Mouse (Mus musculus) liver, embryonic 15.5 days (tissue): ENCODE measurements around the gene Rnd1. TPM values are rescaled to one million over a fixed set of nuclear protein-coding genes. Genes with fewer than 3 reads are reported as not detected.

Source experiments
- ATAC-seq: fragments of 200-750 bp; cut with Nextera tagmentation; 2 replicates; pipeline ENCODE4 v1.8.0; 2017; ENCODE audit warnings: moderate number of reproducible peaks, mild to moderate bottlenecking, moderate library complexity; ENCODE audit not compliant: insufficient read depth
- H3K27ac ChIP-seq: fragments of 300-500 bp; sonication (generic); replicated peaks from 2 replicates; pipeline ENCODE4 v1.5.1; 2015; ENCODE audit warnings: mild to moderate bottlenecking, inconsistent platforms
- H3K27me3 ChIP-seq: fragments of 300-500 bp; sonication (generic); 2 replicates; pipeline ENCODE4 v1.6.1; 2015; ENCODE audit warnings: mild to moderate bottlenecking, inconsistent platforms
- H3K36me3 ChIP-seq: fragments of 300-500 bp; sonication (generic); replicated peaks from 2 replicates; pipeline ENCODE4 v1.6.1; 2015; ENCODE audit warnings: moderate library complexity, mild to moderate bottlenecking, inconsistent platforms
- H3K4me1 ChIP-seq: fragments of 300-500 bp; sonication (generic); replicated peaks from 2 replicates; pipeline ENCODE4 v1.6.1; 2015; ENCODE audit warnings: inconsistent platforms
- H3K4me2 ChIP-seq: fragments of 300-500 bp; sonication (generic); 2 replicates; pipeline ENCODE4 v1.6.1; 2015; ENCODE audit warnings: moderate library complexity, mild to moderate bottlenecking, inconsistent platforms
- H3K4me3 ChIP-seq: fragments of 300-500 bp; sonication (generic); replicated peaks from 2 replicates; pipeline ENCODE4 v1.5.1; 2015; ENCODE audit warnings: mild to moderate bottlenecking, inconsistent platforms
- H3K9ac ChIP-seq: fragments of 300-500 bp; sonication (generic); 2 replicates; pipeline ENCODE4 v1.6.1; 2015; ENCODE audit warnings: moderate library complexity, mild to moderate bottlenecking, inconsistent platforms
- H3K9me3 ChIP-seq: fragments of 300-500 bp; sonication (generic); replicated peaks from 2 replicates; pipeline ENCODE4 v1.6.1; 2016; ENCODE audit warnings: inconsistent platforms
- WGBS: fragments of 180-500 bp; shearing (Covaris S2); methylation state at CpG from one replicate; pipeline ENCODE4 v1.1.7; 2015; ENCODE audit warnings: mixed read lengths; ENCODE audit not compliant: insufficient replicate concordance; 5-methylcytosine and 5-hydroxymethylcytosine counted together
- polyA plus RNA-seq: library from polyadenylated mRNA; unstranded; fragments of >200 nt; fragmentation: Nextera tagmentation; extraction: Ambion mirVana; gene quantifications from 2 replicates; pipeline ENCODE4 v1.2.1, GENCODE M21; 2015

Rnd1 gene
- 0.84 and 0.89 TPM in 2 replicates for polyA plus RNA-seq

DNA sequence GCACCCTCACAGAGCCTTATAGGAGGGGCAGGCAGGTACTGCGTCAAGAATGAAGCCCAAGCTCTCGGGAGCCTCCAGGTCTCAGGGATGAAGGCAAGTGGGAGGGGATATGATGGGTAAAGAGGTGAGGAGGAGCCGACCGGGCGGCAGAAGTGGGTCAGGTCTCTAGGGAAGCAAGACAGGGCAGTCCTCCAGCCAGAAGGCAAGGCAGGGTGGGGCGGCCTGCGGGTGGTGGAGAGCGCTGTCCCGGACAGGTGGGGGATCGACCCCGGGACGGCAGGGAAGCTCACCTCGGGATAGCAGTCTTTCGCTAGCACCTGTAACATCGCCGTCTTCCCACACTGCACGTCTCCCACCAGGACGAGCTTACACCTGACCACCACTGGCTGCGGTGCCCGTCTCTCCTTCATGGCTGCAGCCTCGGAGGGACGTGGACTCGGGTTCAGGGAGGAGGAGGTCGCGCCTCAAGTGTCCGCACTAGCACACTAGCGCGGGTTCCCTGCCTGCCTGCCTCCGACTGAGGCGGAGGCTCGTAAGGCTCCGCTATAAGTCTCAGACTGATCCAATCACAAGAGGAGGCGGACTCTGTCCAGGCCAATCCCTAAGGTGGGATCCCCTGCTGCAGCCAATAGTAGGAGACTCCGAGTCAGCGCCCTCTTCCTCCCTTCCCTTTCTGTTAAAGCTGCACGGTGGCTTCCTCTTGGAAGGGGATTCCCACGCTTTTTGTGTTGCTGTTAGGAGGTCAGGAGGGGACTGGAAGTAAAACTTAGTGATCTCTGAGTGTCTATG is at the start of gene Rnd1:
Gene Rnd1 (minus strand): TSS at position 522 of the 789 bp plus-strand sequence.
- H3K9me3 ChIP-seq, result no peaks in the 10 kb centered on the region

DNA sequence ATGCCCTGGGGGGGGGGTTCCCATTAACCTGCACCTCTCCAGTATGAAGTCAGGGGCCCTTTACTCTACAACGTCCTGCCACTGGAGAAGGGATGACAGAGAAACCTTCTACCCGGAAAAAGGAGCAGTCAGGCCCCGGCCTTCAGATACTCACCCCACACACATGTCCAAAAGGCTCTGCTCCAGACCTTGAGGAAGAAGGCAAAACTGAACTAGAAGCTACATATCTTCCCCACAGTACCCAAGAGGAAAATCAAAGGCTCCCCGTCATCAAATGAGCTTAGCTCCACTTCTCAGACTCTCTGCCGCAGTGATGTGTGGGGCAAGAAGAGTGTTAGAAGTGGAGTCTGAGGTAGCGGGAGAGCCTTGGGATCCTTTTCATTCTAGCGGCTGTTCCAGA is 49.5 kb upstream of the Rnd1 start:
- no peak for ATAC-seq
- Histone ChIP-seq H3K9me3 (no peaks in the 10 kb centered on the region), H3K4me2 (peak overlapping the region; percentile 83), H3K27me3 (peaks cover 62% of the 10 kb centered on the region), H3K27ac (no peak overlapping the region), H3K4me1 (peaks cover 35% of the 10 kb centered on the region), H3K9ac (0 out of 2 replicates have a peak overlapping the region, but pooled peaks have one; percentile 54), H3K36me3 (no peaks in the 10 kb centered on the region), H3K4me3 (peak overlapping the region; percentile 60)
- WGBS, result 44% methylated on average over 7 of the region's 7 CpGs

More for the DNA sequence above, at the start of gene Rnd1:
- peak within 1 kb of the TSS; percentile 68 for H3K4me2 ChIP-seq
- ATAC-seq, result peak; percentile 88
- peaks cover 16% of the 10 kb centered on the region for H3K4me1 ChIP-seq
- peak within 1 kb of the TSS; percentile 44 for H3K4me3 ChIP-seq
- peak within 1 kb of the TSS; percentile 15; the same call in 1 of the 2 replicates for H3K9ac ChIP-seq
- H3K27me3 ChIP-seq, result peaks cover 75% of the 10 kb centered on the region
- H3K36me3 ChIP-seq, result no peaks in the 10 kb centered on the region
- under 1% methylated on average over 37 of the region's 37 CpGs for WGBS
- H3K27ac ChIP-seq, result no peak within 1 kb of the TSS

DNA sequence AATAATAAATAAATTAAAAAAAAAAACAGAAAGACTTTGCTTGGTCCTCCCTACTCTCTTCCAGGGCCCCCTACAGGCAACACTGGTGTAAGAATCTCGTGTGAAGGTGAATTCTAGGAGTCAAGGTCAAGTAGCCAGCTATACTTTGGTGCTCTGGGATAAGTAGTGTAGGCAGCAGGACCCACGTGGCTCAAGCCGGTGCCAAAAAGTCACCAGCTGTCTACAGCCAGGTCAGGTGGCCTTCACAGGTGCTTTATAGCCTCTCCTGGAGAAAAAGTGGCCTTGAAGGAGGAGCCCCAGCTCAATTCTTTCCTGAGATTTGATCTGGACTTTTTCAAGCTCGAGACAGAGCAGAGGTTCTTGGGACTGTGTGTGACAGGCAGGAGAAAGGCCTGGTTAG is 48.8 kb upstream of the Rnd1 start:
- peaks cover 35% of the 10 kb centered on the region for H3K4me1 ChIP-seq
- WGBS, result 63% methylated on average over 4 of the region's 4 CpGs
- peaks cover 62% of the 10 kb centered on the region for H3K27me3 ChIP-seq
- no peak overlapping the region for H3K27ac ChIP-seq
- no peak for ATAC-seq
- H3K9ac ChIP-seq, result no peak overlapping the region
- no peak overlapping the region for H3K4me3 ChIP-seq
- H3K36me3 ChIP-seq, result no peaks in the 10 kb centered on the region
- peak overlapping the region; percentile 83 for H3K4me2 ChIP-seq
- no peaks in the 10 kb centered on the region for H3K9me3 ChIP-seq

DNA sequence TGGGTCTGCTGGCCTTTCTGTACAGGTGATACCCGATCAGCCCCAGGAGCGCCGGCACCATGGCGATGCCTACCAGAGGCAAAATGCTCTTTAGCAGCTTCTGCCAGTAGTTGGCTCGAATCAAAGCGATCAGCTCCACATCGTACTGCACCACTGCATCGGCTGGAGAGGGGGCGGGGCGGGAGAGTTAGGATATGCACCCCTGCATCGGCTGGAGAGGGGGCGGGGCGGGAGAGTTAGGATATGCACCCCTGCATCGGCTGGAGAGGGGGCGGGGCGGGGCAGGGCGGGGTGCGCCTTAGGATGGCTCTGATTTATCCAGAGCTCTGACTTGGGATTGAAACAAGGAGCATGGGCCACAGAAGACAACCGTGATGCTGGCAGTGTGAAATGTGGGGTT is 47.2 kb upstream of the Rnd1 start:
- no peaks in the 10 kb centered on the region for H3K36me3 ChIP-seq
- ATAC-seq, result no peak
- H3K27me3 ChIP-seq, result peaks cover 54% of the 10 kb centered on the region
- 47% methylated on average over 19 of the region's 19 CpGs for WGBS
- H3K9ac ChIP-seq, result no peak overlapping the region
- H3K9me3 ChIP-seq, result no peaks in the 10 kb centered on the region
- peaks cover 33% of the 10 kb centered on the region for H3K4me1 ChIP-seq
- H3K4me3 ChIP-seq, result no peak overlapping the region
- no peak overlapping the region for H3K27ac ChIP-seq
- H3K4me2 ChIP-seq, result no peak overlapping the region

DNA sequence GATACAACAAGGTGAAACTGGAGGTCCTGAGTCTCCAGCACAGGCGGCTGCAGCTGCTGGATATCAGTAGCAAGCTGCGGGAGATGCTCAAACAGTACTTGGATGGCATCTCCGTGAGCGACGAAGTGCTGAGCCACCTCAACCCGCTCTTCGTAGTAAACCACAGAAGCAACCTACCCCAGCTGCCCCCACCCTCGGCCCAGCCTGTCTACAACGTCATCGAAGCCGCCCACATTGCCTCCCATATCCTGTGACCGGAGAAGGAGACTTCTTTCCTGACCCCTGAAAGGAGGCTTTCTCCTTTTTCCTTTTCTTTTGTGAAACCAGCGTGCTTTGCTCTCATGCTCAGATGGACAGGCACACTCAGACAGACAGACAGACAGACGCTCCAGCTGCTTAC is 45.6 kb upstream of the Rnd1 start:
- no peaks in the 10 kb centered on the region for H3K36me3 ChIP-seq
- H3K4me3 ChIP-seq, result no peak overlapping the region
- no peaks in the 10 kb centered on the region for H3K9me3 ChIP-seq
- peaks cover 38% of the 10 kb centered on the region for H3K27me3 ChIP-seq
- peaks cover 22% of the 10 kb centered on the region for H3K4me1 ChIP-seq
- H3K4me2 ChIP-seq, result no peak overlapping the region; the same call in 1 of the 2 replicates
- no peak overlapping the region for H3K9ac ChIP-seq
- no peak for ATAC-seq
- H3K27ac ChIP-seq, result no peak overlapping the region
- WGBS, result 26% methylated on average over 14 of the region's 14 CpGs

DNA sequence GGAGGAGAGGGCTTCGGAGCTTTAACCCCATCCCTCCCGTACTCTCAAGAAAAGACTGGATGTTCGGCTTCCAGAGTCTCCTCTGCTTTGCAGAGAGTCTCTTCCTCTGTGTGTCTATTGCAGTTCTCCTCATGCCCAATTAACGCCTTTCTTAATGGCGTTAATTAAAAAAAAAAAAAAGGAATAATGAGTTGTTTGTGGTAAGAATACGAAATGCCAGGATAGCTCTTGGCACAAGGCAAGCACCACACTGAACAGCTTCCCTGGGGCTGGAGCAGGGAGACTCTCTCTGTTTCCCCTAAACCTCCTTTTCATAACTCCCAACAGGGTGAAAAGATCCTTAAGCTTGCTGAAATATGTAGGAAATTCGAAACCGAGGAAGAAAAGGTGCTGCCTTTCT is 44.9 kb upstream of the Rnd1 start:
- WGBS, result 66% methylated on average over 8 of the region's 8 CpGs
- Histone ChIP-seq H3K9me3 (no peaks in the 10 kb centered on the region), H3K27ac (no peak overlapping the region), H3K4me3 (no peak overlapping the region), H3K4me2 (no peak overlapping the region), H3K4me1 (peaks cover 15% of the 10 kb centered on the region), H3K36me3 (no peaks in the 10 kb centered on the region), H3K9ac (no peak overlapping the region), H3K27me3 (peaks cover 37% of the 10 kb centered on the region)
- no peak for ATAC-seq

DNA sequence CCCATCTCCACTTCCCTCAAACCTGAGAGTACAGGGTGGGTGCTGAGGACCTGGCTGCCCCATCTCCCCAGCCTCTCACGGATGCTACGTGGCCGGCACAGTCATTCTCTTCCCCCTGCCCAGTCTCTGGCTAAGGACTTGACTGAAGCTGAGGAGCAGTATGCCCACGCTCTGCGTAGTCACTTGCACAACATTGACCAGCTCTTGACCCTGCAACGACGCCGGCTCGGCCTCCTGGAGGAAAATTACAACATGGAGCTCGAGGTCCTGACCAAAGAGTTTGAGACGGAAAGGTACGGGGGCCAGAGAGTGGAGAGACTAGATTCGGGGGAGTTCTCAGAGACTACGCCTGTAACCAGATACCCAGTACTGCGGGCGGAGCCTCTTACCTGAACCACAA is 40.0 kb upstream of the Rnd1 start:
- Histone ChIP-seq H3K27me3 (peaks cover 7% of the 10 kb centered on the region; the same call in 1 of the 2 replicates), H3K9ac (no peak overlapping the region), H3K36me3 (no peaks in the 10 kb centered on the region), H3K27ac (no peak overlapping the region), H3K4me2 (no peak overlapping the region), H3K4me3 (no peak overlapping the region), H3K9me3 (no peaks in the 10 kb centered on the region), H3K4me1 (no peaks in the 10 kb centered on the region)
- 53% methylated on average over 16 of the region's 16 CpGs for WGBS
- no peak for ATAC-seq

DNA sequence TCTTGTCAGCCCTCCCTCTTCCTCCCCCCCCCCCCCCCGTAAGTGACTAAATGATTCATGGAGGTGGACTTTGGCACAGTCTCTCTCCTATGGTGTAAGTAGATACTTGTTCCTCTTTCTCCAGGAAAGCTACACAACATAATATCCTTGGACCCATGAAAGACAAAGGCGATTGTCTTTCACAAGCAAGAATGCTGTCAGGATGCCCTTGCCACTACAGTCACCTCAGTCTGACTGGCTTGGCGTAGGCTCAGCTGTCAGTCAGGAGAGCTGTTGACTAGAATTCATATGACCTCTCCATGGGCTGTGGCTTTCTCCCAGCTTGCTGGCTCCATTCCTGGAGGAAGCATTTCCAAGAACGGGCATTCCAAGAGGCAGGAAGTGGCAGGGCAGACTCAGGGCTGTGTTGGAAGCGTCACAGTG is 37.0 kb upstream of the Rnd1 start:
- Histone ChIP-seq H3K4me3 (no peak overlapping the region), H3K9me3 (no peaks in the 10 kb centered on the region), H3K27me3 (peaks cover 14% of the 10 kb centered on the region; the same call in 1 of the 2 replicates), H3K4me2 (no peak overlapping the region), H3K27ac (no peak overlapping the region), H3K9ac (no peak overlapping the region), H3K4me1 (no peaks in the 10 kb centered on the region), H3K36me3 (no peaks in the 10 kb centered on the region)
- no peak for ATAC-seq
- WGBS, result 59% methylated on average over 5 of the region's 5 CpGs

DNA sequence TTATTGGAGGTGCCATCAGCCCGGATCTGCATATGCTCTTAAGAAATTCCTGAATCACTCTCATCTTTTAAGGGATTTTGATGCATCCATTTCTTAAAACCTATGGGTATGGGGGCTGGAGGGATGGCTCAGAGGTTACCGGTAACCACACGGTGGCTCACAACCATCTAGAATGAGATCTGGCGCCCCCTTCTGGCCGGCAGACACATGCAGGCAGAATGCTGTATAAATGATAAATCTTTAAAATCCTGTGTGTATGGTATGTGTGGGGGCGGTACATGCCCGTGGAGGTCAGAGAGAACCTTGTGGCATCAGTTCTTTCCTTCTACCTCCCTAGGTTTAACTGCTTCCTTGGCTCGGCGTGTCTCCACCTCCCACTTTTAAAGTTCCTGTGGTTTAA is 33.2 kb upstream of the Rnd1 start:
- Histone ChIP-seq H3K4me1 (0 out of 2 replicates have a peak, but pooled peaks cover 4% of the 10 kb centered on the region), H3K4me3 (no peak overlapping the region), H3K4me2 (no peak overlapping the region), H3K27me3 (peaks cover 25% of the 10 kb centered on the region), H3K27ac (no peak overlapping the region), H3K9me3 (no peaks in the 10 kb centered on the region), H3K36me3 (no peaks in the 10 kb centered on the region), H3K9ac (no peak overlapping the region)
- ATAC-seq, result no peak
- 10% methylated on average over 9 of the region's 9 CpGs for WGBS

DNA sequence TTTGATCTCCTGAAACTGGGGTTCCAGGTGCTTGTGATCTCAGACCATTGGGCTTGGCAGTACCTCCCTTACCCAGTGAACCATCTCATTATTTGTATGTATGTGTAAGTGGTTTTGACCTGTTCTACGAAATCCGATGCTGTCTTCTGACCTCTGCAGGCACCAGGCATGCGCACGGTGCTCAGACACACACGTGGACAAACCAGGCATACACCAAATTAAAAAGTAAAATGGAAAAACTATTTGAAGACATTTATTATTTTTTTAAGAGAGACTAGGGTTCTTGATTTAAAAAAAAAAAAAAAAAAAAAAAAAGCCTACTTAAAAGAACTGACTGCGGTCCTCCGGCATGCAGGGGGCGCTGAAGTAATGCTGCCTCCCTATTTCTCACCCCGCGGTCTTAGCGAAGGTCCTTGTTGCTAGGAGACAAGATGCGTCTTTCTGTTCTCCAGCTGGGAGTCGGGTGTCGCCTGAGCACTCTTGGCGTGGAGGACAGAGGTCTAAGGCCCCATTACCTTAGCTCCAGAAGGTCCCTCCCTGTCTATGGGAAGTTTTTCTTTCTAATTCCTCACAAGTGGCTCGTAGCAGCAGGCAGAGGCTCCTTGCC is 30.6 kb upstream of the Rnd1 start, which contains the start of gene Ccdc65:
Gene Ccdc65 (plus strand): TSS at position 442 of the 607 bp plus-strand sequence.
- Histone ChIP-seq H3K4me2 (peak within 1 kb of the TSS; percentile 60), H3K4me1 (0 out of 2 replicates have a peak, but pooled peaks cover 4% of the 10 kb centered on the region), H3K27me3 (peaks cover 44% of the 10 kb centered on the region), H3K36me3 (no peaks in the 10 kb centered on the region), H3K4me3 (peak within 1 kb of the TSS; percentile 39), H3K9ac (no peak within 1 kb of the TSS), H3K27ac (no peak within 1 kb of the TSS), H3K9me3 (no peaks in the 10 kb centered on the region)
- ATAC-seq, result no peak
- WGBS, result 14% methylated on average over 16 of the region's 16 CpGs

DNA sequence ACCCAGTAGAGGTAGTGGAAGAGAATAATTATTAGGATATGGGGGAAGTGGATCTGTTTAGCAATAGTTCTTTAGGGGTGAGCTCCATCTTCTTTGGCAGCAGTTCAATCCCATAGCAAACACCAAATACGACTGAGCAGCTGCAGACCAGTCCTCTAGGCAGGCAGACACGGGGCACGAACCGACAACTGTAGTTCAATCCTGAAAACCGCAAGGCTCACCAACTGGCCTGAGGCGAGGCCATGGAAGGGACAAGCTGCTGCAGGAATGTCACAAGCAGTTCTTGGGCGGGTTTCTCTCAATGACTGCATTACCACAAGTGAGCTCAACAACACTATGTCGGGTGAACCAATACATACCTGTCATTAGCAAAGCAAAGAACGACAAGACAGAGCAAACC is 27.1 kb upstream of the Rnd1 start:
- ATAC-seq, result no peak
- Histone ChIP-seq H3K9me3 (no peaks in the 10 kb centered on the region), H3K4me3 (no peak overlapping the region), H3K36me3 (no peaks in the 10 kb centered on the region), H3K9ac (no peak overlapping the region), H3K4me2 (no peak overlapping the region), H3K4me1 (peaks cover 8% of the 10 kb centered on the region), H3K27ac (no peak overlapping the region), H3K27me3 (peaks cover 70% of the 10 kb centered on the region)
- 46% methylated on average over 9 of the region's 9 CpGs for WGBS
